Mouse (Mus musculus): ENCODE measurements at regions not wholly inside any gene's neighbourhood (a gene's known extent, or its start where the extent isn't known, plus 50 kb on each side); places are given as distances from the start of the nearest gene placed in this dataset.
"Not testable (repeated sequence)": the region's sequence is repeated elsewhere in the genome, so short reads cannot be mapped to it uniquely, and the experiment has no call there.

DNA sequence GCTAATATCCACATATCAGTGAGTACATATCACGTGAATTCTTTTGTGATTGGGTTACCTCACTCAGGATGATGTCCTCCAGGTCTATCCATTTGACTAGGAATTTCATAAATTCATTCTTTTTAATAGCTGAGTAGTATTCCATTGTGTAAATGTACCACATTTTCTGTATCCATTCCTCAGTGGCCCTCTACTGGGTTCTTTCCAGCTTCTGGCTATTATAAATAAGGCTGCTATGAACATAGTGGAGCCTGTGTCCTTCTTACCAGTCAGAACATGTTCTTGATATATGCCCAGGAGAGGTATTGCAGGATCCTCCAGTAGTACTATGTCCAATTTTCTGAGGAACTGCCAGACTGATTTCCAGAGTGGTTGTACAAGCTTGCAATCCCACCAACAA, 884.0 kb upstream of the Lrrc4c start:
- H3K36me3 ChIP-seq (ENCODE audit: control insufficient read depth, insufficient read depth, low read length); H3K9me3 ChIP-seq (ENCODE audit: control insufficient read depth, low read length); ATAC-seq (replicated peaks; ENCODE audit: low FRiP score, low TSS enrichment, low read depth); H3K9ac ChIP-seq (ENCODE audit: low read length); H3K27ac ChIP-seq (ENCODE audit: low read depth); H3K4me3 ChIP-seq (ENCODE audit: low read depth, low read length); H3K4me2 ChIP-seq (ENCODE audit: low read length); H3K4me1 ChIP-seq (replicated peaks; ENCODE audit: control insufficient read depth, insufficient read depth, low read length); DNase-seq (ENCODE audit: low spot score); H3K27me3 ChIP-seq (replicated peaks; ENCODE audit: control insufficient read depth, insufficient read depth, low read length): not testable (repeated sequence)
- 62% methylated on average over 1 of the region's 1 CpGs for WGBS

DNA sequence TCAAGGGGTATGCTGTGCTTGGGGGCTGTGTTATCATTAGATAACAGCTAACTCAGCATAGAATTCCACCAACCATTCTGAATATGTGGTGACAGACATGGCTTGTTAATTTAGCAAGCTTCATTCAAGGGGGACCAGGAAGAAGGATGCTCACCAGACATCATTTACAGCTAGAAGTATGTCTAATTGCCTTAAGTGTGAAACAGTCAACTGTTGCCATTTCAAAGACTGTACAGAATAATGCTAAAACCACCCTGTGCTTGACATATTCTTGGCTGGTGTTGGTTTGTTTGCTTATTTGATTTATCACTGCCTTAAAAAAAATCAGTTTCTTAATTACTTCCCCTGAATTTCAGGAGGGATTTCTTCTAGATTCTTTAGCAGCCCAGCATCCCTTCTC, 877.0 kb upstream of the Lrrc4c start:
- Histone ChIP-seq H3K27ac (ENCODE audit: low read depth) (no peak overlapping the region), H3K36me3 (ENCODE audit: control insufficient read depth, insufficient read depth, low read length) (no peaks in the 10 kb centered on the region), H3K4me1 (replicated peaks; ENCODE audit: control insufficient read depth, insufficient read depth, low read length) (no peaks in the 10 kb centered on the region), H3K27me3 (replicated peaks; ENCODE audit: control insufficient read depth, insufficient read depth, low read length) (no peaks in the 10 kb centered on the region), H3K9ac (ENCODE audit: low read length) (no peak overlapping the region), H3K4me3 (ENCODE audit: low read depth, low read length) (no peak overlapping the region), H3K9me3 (ENCODE audit: control insufficient read depth, low read length) (no peaks in the 10 kb centered on the region), H3K4me2 (ENCODE audit: low read length) (no peak overlapping the region)
- no peak for DNase-seq (ENCODE audit: low spot score)
- ATAC-seq (replicated peaks; ENCODE audit: low FRiP score, low TSS enrichment, low read depth), result no peak

DNA sequence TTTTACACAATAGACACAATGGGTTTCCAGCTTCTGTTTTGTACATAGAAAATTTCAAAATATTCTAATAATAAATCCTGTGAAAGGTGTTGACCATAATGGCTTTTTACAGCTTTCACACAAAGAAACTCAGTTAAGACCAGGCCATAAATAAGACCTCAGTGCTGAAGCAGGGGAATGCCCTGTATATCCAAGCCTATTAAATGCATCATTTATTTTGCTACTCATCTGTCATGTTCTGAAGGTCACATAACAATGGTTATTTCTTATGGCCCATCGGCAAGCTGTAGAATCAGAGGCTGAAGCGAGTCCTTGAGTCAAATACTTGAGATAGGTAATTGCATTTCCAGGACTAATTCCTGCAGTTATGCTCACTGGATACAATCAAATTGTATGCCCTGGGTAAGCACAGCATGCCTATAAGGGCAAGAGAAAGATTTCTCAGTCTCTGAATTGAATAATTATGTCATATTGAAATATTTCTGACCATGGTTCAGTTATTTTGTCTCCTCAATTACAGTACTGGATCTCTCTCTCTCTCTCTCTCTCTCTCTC, 874.6 kb upstream of the Lrrc4c start:
- Histone ChIP-seq H3K27ac (ENCODE audit: low read depth) (no peak overlapping the region), H3K4me3 (ENCODE audit: low read depth, low read length) (no peak overlapping the region), H3K4me2 (ENCODE audit: low read length) (no peak overlapping the region), H3K36me3 (ENCODE audit: control insufficient read depth, insufficient read depth, low read length) (no peaks in the 10 kb centered on the region), H3K9me3 (ENCODE audit: control insufficient read depth, low read length) (no peaks in the 10 kb centered on the region), H3K9ac (ENCODE audit: low read length) (no peak overlapping the region), H3K27me3 (replicated peaks; ENCODE audit: control insufficient read depth, insufficient read depth, low read length) (no peaks in the 10 kb centered on the region), H3K4me1 (replicated peaks; ENCODE audit: control insufficient read depth, insufficient read depth, low read length) (no peaks in the 10 kb centered on the region)
- ATAC-seq (replicated peaks; ENCODE audit: low FRiP score, low TSS enrichment, low read depth) (no peak), DNase-seq (ENCODE audit: low spot score) (no peak)
- 84% methylated on average over 2 of the region's 2 CpGs for WGBS

DNA sequence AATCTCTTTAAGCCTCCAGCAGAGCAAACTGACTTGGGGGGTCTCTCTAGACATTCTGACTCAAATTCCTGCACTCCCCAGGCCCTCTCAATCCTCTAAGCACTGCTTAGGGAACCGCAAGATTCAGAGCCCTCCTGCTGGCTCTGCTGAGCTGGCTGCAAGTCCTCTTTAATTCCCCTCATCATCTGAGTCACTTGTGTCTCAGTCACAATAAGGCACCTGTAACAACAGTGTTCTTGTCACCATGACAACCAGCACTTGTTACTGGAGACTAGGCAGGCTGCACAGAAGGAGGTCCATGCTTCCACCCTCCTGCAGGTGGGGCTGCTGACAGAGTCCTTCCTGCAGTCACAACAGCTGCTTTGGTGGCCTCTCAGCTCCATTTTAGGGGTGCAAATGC, 869.1 kb upstream of the Lrrc4c start:
- H3K9ac ChIP-seq (ENCODE audit: low read length), result no peak overlapping the region
- no peaks in the 10 kb centered on the region for H3K4me1 ChIP-seq (replicated peaks; ENCODE audit: control insufficient read depth, insufficient read depth, low read length)
- no peak for ATAC-seq (replicated peaks; ENCODE audit: low FRiP score, low TSS enrichment, low read depth)
- WGBS, result 18% methylated on average over 1 of the region's 1 CpGs
- no peaks in the 10 kb centered on the region for H3K36me3 ChIP-seq (ENCODE audit: control insufficient read depth, insufficient read depth, low read length)
- DNase-seq (ENCODE audit: low spot score), result no peak
- no peaks in the 10 kb centered on the region for H3K27me3 ChIP-seq (replicated peaks; ENCODE audit: control insufficient read depth, insufficient read depth, low read length)
- no peak overlapping the region for H3K27ac ChIP-seq (ENCODE audit: low read depth)
- no peaks in the 10 kb centered on the region for H3K9me3 ChIP-seq (ENCODE audit: control insufficient read depth, low read length)
- H3K4me2 ChIP-seq (ENCODE audit: low read length), result no peak overlapping the region
- H3K4me3 ChIP-seq (ENCODE audit: low read depth, low read length), result no peak overlapping the region

DNA sequence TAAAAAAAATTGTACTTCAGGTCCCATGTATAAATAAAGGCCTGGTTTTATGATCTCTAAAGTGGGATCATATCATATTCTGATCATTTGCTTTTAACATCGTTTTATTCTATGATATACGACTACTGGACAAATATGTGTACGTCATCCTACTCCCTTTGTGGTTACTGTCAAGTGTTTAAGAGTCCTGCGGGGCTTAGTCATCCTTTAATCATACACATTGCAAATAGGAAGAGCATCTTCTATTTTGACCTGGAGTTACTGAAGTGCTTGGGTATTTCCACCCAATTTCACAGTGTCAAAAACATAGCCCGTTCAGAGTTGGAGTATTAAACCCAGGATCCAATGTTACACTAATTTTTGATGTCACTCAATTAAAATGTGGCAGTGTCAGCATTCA, 838.1 kb upstream of the Lrrc4c start:
- no peak for ATAC-seq (replicated peaks; ENCODE audit: low FRiP score, low TSS enrichment, low read depth)
- Histone ChIP-seq H3K9ac (ENCODE audit: low read length) (no peak overlapping the region), H3K27me3 (replicated peaks; ENCODE audit: control insufficient read depth, insufficient read depth, low read length) (no peaks in the 10 kb centered on the region), H3K36me3 (ENCODE audit: control insufficient read depth, insufficient read depth, low read length) (no peaks in the 10 kb centered on the region), H3K4me2 (ENCODE audit: low read length) (no peak overlapping the region), H3K9me3 (ENCODE audit: control insufficient read depth, low read length) (no peaks in the 10 kb centered on the region), H3K4me3 (ENCODE audit: low read depth, low read length) (no peak overlapping the region), H3K4me1 (replicated peaks; ENCODE audit: control insufficient read depth, insufficient read depth, low read length) (no peaks in the 10 kb centered on the region), H3K27ac (ENCODE audit: low read depth) (no peak overlapping the region)
- 83% methylated on average over 5 of the region's 5 CpGs for WGBS
- no peak for DNase-seq (ENCODE audit: low spot score)

DNA sequence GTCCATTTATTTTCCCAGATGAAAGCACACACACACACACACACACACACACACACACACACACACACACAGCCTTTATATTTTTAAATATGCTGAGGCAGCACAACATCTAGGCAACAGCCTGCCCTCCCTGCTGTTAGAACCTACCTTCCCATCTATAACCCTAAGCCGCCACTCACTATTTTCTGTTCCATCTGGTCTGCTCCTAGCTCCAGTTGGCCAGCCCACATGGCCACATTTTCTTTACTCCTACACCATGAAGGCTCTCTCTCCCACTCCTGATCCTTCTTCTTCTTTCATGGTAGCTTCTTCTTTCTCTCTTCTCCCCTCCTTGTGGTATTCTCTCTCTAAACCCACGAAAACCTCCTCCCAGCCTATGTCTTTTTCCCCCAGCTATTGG, 834.6 kb upstream of the Lrrc4c start:
- Histone ChIP-seq H3K4me1 (replicated peaks; ENCODE audit: control insufficient read depth, insufficient read depth, low read length) (no peaks in the 10 kb centered on the region), H3K4me3 (ENCODE audit: low read depth, low read length) (no peak overlapping the region), H3K36me3 (ENCODE audit: control insufficient read depth, insufficient read depth, low read length) (no peaks in the 10 kb centered on the region), H3K9me3 (ENCODE audit: control insufficient read depth, low read length) (no peaks in the 10 kb centered on the region), H3K27ac (ENCODE audit: low read depth) (no peak overlapping the region), H3K27me3 (replicated peaks; ENCODE audit: control insufficient read depth, insufficient read depth, low read length) (no peaks in the 10 kb centered on the region), H3K4me2 (ENCODE audit: low read length) (no peak overlapping the region), H3K9ac (ENCODE audit: low read length) (no peak overlapping the region)
- DNase-seq (ENCODE audit: low spot score), result no peak
- 87% methylated on average over 2 of the region's 2 CpGs for WGBS
- ATAC-seq (replicated peaks; ENCODE audit: low FRiP score, low TSS enrichment, low read depth), result no peak

DNA sequence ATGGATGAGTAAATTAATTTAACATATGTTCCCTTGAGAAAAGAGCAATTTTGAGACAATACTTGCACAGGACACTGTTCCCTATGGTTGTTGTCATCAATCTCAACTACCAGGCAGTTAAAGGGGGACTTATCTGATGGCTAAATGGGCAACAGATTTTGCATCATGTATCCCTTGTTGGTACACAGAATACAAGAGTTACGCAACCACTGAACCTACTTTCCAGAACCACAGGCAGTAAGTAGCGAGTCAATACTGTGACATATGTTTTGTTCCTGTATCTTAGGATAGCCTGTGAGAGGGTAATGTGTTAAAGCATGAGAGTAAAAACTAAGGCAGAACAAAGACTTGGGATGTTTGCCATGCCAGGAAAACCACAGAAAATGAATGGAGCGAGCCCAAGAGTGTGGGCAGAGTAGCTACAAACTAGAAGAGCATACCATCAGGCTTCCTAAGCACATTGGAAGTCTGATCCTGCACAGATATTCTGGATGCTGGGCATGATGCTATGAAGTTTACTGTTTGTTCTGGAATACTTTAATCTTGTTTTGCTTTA, 830.3 kb upstream of the Lrrc4c start:
- Histone ChIP-seq H3K27me3 (replicated peaks; ENCODE audit: control insufficient read depth, insufficient read depth, low read length) (no peaks in the 10 kb centered on the region), H3K9me3 (ENCODE audit: control insufficient read depth, low read length) (no peaks in the 10 kb centered on the region), H3K27ac (ENCODE audit: low read depth) (no peak overlapping the region), H3K36me3 (ENCODE audit: control insufficient read depth, insufficient read depth, low read length) (no peaks in the 10 kb centered on the region), H3K4me1 (replicated peaks; ENCODE audit: control insufficient read depth, insufficient read depth, low read length) (no peaks in the 10 kb centered on the region), H3K9ac (ENCODE audit: low read length) (no peak overlapping the region), H3K4me3 (ENCODE audit: low read depth, low read length) (no peak overlapping the region), H3K4me2 (ENCODE audit: low read length) (no peak overlapping the region)
- DNase-seq (ENCODE audit: low spot score) (no peak), ATAC-seq (replicated peaks; ENCODE audit: low FRiP score, low TSS enrichment, low read depth) (no peak)
- WGBS, result 84% methylated on average over 3 of the region's 3 CpGs

DNA sequence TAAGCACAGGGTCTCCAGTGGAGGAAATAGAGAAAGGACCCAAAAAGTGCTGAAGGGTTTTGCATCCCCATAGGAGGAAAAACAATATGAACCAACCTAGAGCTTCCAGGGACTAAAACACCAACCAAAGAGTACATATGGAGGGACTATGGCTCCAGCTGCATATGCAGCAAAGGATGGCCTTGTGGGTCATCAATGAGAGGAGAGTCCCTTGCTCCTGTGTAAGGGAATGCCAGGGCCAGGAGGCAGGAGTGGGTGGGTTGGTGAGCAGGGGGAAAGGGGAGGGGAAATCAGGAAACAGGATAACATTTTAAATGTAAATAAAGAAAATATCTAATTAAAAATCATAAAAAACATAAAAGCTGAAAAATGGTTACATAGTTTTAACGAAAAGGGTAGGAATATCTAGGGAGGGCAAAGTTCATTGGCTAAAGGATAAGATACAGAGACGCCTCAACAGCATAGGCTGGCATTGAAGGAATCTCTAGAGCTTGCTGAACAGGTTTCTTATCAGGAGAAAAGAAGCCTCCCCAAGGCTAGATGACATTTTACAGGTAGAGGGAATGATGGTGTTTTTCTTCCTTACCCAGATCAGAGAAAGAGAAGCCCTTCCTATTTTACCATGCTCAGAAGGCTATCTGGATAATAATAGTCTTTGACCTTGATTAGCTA, 823.8 kb upstream of the Lrrc4c start:
- no peak overlapping the region for H3K4me2 ChIP-seq (ENCODE audit: low read length)
- WGBS, result 70% methylated on average over 2 of the region's 2 CpGs
- no peak overlapping the region for H3K9ac ChIP-seq (ENCODE audit: low read length)
- peak; percentile 87 for ATAC-seq (replicated peaks; ENCODE audit: low FRiP score, low TSS enrichment, low read depth)
- H3K4me3 ChIP-seq (ENCODE audit: low read depth, low read length), result no peak overlapping the region
- no peaks in the 10 kb centered on the region for H3K4me1 ChIP-seq (replicated peaks; ENCODE audit: control insufficient read depth, insufficient read depth, low read length)
- H3K36me3 ChIP-seq (ENCODE audit: control insufficient read depth, insufficient read depth, low read length), result no peaks in the 10 kb centered on the region
- no peak for DNase-seq (ENCODE audit: low spot score)
- H3K9me3 ChIP-seq (ENCODE audit: control insufficient read depth, low read length), result no peaks in the 10 kb centered on the region
- H3K27ac ChIP-seq (ENCODE audit: low read depth), result no peak overlapping the region
- no peaks in the 10 kb centered on the region for H3K27me3 ChIP-seq (replicated peaks; ENCODE audit: control insufficient read depth, insufficient read depth, low read length)

DNA sequence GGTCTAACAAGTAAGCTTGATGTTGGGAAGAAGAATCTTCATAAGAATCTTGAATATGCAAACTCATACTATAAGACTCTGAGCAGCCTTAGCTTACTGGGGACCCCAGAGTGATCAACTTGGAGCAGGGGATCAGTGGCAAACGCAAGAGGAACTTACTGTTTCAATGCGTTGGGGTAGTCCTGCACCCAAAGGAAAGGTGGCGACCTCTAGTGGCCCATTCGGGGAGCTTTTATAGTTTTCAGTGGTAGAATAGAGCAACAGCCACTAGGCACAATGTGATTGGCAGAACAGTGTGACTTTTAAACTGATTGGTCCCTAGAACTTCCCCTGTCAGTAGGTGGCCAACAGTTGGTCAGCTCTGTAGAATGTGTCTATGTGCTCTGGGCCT, 823.3 kb upstream of the Lrrc4c start:
- no peak overlapping the region for H3K4me3 ChIP-seq (ENCODE audit: low read depth, low read length)
- peak; percentile 72 for ATAC-seq (replicated peaks; ENCODE audit: low FRiP score, low TSS enrichment, low read depth)
- no peak overlapping the region for H3K4me2 ChIP-seq (ENCODE audit: low read length)
- 33% methylated on average over 4 of the region's 4 CpGs for WGBS
- no peaks in the 10 kb centered on the region for H3K4me1 ChIP-seq (replicated peaks; ENCODE audit: control insufficient read depth, insufficient read depth, low read length)
- H3K9me3 ChIP-seq (ENCODE audit: control insufficient read depth, low read length), result no peaks in the 10 kb centered on the region
- H3K36me3 ChIP-seq (ENCODE audit: control insufficient read depth, insufficient read depth, low read length), result no peaks in the 10 kb centered on the region
- peak; percentile 58 for DNase-seq (ENCODE audit: low spot score)
- no peak overlapping the region for H3K27ac ChIP-seq (ENCODE audit: low read depth)
- no peak overlapping the region for H3K9ac ChIP-seq (ENCODE audit: low read length)
- H3K27me3 ChIP-seq (replicated peaks; ENCODE audit: control insufficient read depth, insufficient read depth, low read length), result no peaks in the 10 kb centered on the region

All from intestine, embryonic 14.5 days (tissue).